Mouse (Mus musculus) lung, adult 2 months (tissue): ENCODE measurements around the gene Rrp7a.

ENCODE experiments used
- CTCF ChIP-seq: fragments of 200-500 bp; IDR thresholded peaks from 2 replicates; pipeline ENCODE4 v1.5.1; 2011; ENCODE audit warnings: mild to moderate bottlenecking, low read length, control low read depth; ENCODE audit not compliant: insufficient read depth
- POLR2A ChIP-seq: fragments of 200-500 bp; IDR thresholded peaks from 2 replicates; pipeline ENCODE4 v1.6.1; 2011; ENCODE audit warnings: low read depth, mild to moderate bottlenecking, control low read depth, low read length, borderline replicate concordance; ENCODE audit errors: extremely low read depth

DNA sequence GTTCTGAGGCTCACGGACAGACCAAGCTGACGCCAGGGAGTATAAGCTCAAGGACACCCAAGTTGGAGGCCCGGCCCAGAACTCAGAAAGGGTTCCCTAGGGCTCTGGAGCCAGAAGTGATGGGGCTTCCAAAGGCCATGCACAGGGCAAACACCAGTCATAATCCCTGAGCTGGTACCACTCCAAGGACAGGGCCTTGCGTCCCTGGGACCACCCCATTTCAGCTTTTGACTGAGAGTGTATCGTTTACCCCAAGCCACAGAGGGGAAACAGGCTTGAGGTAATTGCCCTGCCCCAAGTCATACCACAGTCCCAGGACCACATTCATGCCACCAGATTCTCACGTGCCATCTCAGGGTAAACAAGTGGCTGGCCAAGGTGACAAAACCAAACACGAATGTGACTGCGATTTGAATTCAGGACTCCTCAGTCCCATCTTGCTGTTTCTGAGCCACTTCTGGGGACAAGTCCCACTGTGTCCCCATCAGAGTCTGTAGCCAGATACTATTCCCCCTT is 45.0 kb upstream of the Rrp7a start:
- TF ChIP-seq CTCF (no peak), POLR2A (no peak)
